Mouse (Mus musculus) ES-Bruce4 (cell line): Measurements from ENCODE around the gene Egfr. TPM values are rescaled to one million over a fixed set of nuclear protein-coding genes. Genes with fewer than 3 reads are reported as not detected.

Source experiments
- H3K27ac ChIP-seq: 2 replicates; pipeline ENCODE4 v1.5.1; 2012; ENCODE audit warnings: low read length, inconsistent platforms; ENCODE audit not compliant: insufficient read depth
- H3K27me3 ChIP-seq: 2 replicates; pipeline ENCODE4 v1.6.1; 2012; ENCODE audit warnings: mild to moderate bottlenecking, low read length, inconsistent platforms; ENCODE audit not compliant: control insufficient read depth, poor library complexity, insufficient read depth, severe bottlenecking
- H3K36me3 ChIP-seq: 2 replicates; pipeline ENCODE4 v1.6.1; 2012; ENCODE audit warnings: inconsistent platforms, mild to moderate bottlenecking, low read length, moderate library complexity; ENCODE audit not compliant: control insufficient read depth, poor library complexity, insufficient read depth, severe bottlenecking
- H3K4me1 ChIP-seq: one replicate; pipeline ENCODE4 v1.8.1; 2011; ENCODE audit warnings: low read length; ENCODE audit not compliant: control insufficient read depth, insufficient read depth
- H3K4me3 ChIP-seq: 2 replicates; pipeline ENCODE4 v1.5.1; 2011; ENCODE audit warnings: low read depth, mild to moderate bottlenecking, low read length
- H3K9ac ChIP-seq: 2 replicates; pipeline ENCODE4 v1.6.1; 2012; ENCODE audit warnings: low read depth, mild to moderate bottlenecking, inconsistent platforms; ENCODE audit not compliant: poor library complexity, severe bottlenecking
- H3K9me3 ChIP-seq: replicated peaks from 2 replicates; pipeline ENCODE4 v1.6.1; 2012; ENCODE audit warnings: mild to moderate bottlenecking, low read length, inconsistent platforms; ENCODE audit not compliant: control insufficient read depth, poor library complexity, insufficient read depth, severe bottlenecking
- CTCF ChIP-seq: IDR thresholded peaks from one replicate; pipeline ENCODE4 v1.8.1; 2011; ENCODE audit warnings: low read depth, low read length
- EP300 ChIP-seq: IDR thresholded peaks from 2 replicates; pipeline ENCODE4 v1.6.1; 2011; ENCODE audit warnings: low read depth, low read length; ENCODE audit not compliant: insufficient read depth
- POLR2A ChIP-seq: IDR thresholded peaks from one replicate; pipeline ENCODE4 v1.8.1; 2011; ENCODE audit warnings: low read length; ENCODE audit not compliant: insufficient read depth
- polyA plus RNA-seq: library from polyadenylated mRNA; stranded (reverse); fragments of >200 nt; gene quantifications from 2 replicates; pipeline ENCODE4 v1.2.4, GENCODE M21; 2011; ENCODE audit warnings: low read depth; ENCODE audit not compliant: missing spikeins, insufficient read depth, insufficient read length

The Egfr gene
- polyA plus RNA-seq, 1 experiment, result 13.1 TPM

GRCm38 (mm10) chr11:16915850-16916249 is 163.8 kb downstream of the Egfr start:
- no peak for TF ChIP-seq CTCF
- TF ChIP-seq EP300, result no peak
- TF ChIP-seq POLR2A, result no peak

GRCm38 (mm10) chr11:16917512-16917911 is 165.5 kb downstream of the Egfr start:
- Histone ChIP-seq H3K4me1 (no peaks in the 10 kb centered on the region), H3K9me3 (no peaks in the 10 kb centered on the region), H3K9ac (no peak overlapping the region), H3K27ac (no peak overlapping the region), H3K4me3 (no peak overlapping the region), H3K27me3 (no peaks in the 10 kb centered on the region), H3K36me3 (no peaks in the 10 kb centered on the region)
- TF ChIP-seq CTCF (no peak), POLR2A (no peak), EP300 (no peak)

More at GRCm38 (mm10) chr11:16915850-16916249, 163.8 kb downstream of the Egfr start:
- Histone ChIP-seq H3K4me3 (no peak overlapping the region), H3K36me3 (no peaks in the 10 kb centered on the region), H3K9me3 (no peaks in the 10 kb centered on the region), H3K4me1 (no peaks in the 10 kb centered on the region), H3K27me3 (no peaks in the 10 kb centered on the region), H3K27ac (no peak overlapping the region), H3K9ac (no peak overlapping the region)

GRCm38 (mm10) chr11:16932159-16932558 is 180.2 kb downstream of the Egfr start:
- H3K9me3 ChIP-seq, result no peaks in the 10 kb centered on the region; the same call in 1 of the 2 replicates
- no peaks in the 10 kb centered on the region for H3K36me3 ChIP-seq
- H3K27ac ChIP-seq, result no peak overlapping the region
- no peak overlapping the region for H3K4me3 ChIP-seq
- TF ChIP-seq EP300 (no peak), CTCF (no peak), POLR2A (no peak)
- H3K27me3 ChIP-seq, result no peaks in the 10 kb centered on the region
- H3K9ac ChIP-seq, result no peak overlapping the region
- no peaks in the 10 kb centered on the region for H3K4me1 ChIP-seq

- no peaks in the 10 kb centered on the region for H3K36me3 ChIP-seq
- H3K27me3 ChIP-seq, result no peaks in the 10 kb centered on the region
- H3K27ac ChIP-seq, result no peak overlapping the region
- no peaks in the 10 kb centered on the region; the same call in 1 of the 2 replicates for H3K9me3 ChIP-seq
- TF ChIP-seq POLR2A (no peak), CTCF (no peak), EP300 (no peak)
- no peak overlapping the region for H3K4me3 ChIP-seq
- H3K9ac ChIP-seq, result no peak overlapping the region
- no peaks in the 10 kb centered on the region for H3K4me1 ChIP-seq
Observed at GRCm38 (mm10) chr11:16935577-16936236, 183.7 kb downstream of the Egfr start.

- no peak overlapping the region for H3K9ac ChIP-seq
- no peaks in the 10 kb centered on the region for H3K27me3 ChIP-seq
- no peaks in the 10 kb centered on the region for H3K4me1 ChIP-seq
- TF ChIP-seq CTCF, result no peak
- no peak for TF ChIP-seq EP300
- TF ChIP-seq POLR2A, result no peak
- no peak overlapping the region for H3K4me3 ChIP-seq
- H3K27ac ChIP-seq, result no peak overlapping the region
- H3K36me3 ChIP-seq, result no peaks in the 10 kb centered on the region
- H3K9me3 ChIP-seq, result no peaks in the 10 kb centered on the region; the same call in 1 of the 2 replicates
Observed at GRCm38 (mm10) chr11:16941103-16941793, 189.2 kb downstream of the Egfr start.

GRCm38 (mm10) chr11:16941973-16942452 is 190.0 kb downstream of the Egfr start:
- no peaks in the 10 kb centered on the region for H3K36me3 ChIP-seq
- no peaks in the 10 kb centered on the region for H3K9me3 ChIP-seq
- H3K4me3 ChIP-seq, result no peak overlapping the region
- no peak overlapping the region for H3K27ac ChIP-seq
- H3K4me1 ChIP-seq, result no peaks in the 10 kb centered on the region
- no peaks in the 10 kb centered on the region for H3K27me3 ChIP-seq
- TF ChIP-seq CTCF (no peak), EP300 (no peak), POLR2A (no peak)
- H3K9ac ChIP-seq, result no peak overlapping the region
